Mouse (Mus musculus): ENCODE measurements around the gene Dvl2. TPM values are rescaled to one million over a fixed set of nuclear protein-coding genes. Genes with fewer than 3 reads are reported as not detected.

Dvl2 gene
- total and polyA plus RNA-seq, 2 experiments from 2014 or later, result 18.1 to 37.3 TPM

DNA sequence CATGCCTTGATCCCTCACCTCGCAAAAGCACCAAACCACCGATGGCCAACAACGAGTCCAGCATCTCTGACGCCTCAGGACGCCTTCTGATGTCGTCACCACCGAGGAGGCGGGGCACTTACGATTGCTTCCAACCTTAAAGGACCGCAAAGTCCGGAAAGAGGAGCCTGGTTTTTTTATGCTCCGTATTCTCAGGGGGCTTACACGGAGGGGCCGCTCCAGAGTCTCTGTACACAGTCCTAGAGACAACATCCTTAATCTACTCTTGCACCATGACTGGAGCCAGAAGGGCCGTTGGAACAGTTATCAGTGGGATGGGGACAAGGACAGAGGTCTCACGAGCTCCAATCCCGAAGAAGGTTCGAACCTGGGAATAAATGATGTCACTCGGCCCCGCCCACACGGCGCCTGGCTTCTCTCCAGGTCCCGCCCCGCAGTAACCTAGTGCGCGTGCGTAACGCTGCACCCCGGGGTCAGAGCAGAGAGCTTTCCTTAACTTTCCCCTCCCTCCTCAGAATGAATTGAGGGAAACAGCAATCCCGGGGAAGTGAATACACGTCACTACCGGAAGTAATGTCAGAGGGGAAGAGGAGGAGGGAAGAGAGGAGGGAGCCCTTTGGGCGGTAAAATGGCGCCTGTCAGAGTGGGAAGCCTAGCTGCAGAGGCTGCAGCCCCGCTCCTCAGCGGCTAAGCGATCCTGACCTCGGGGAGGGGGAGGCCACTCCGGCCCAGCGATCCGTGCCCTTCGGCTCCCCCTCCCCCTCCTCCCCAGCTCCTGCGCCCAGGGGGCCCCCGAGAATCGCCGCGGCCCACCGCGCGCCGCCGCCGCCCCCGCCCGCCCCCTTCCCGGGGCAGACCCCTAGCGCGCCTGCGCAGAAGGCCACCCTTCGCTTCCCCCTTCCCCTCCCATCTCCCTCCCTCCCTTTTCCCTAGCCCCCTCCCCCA lies 19.9 kb upstream of the Dvl2 start:
- peak overlapping the region; percentile 86 for H3K4me3 ChIP-seq (ENCODE audit: low read length)
- peaks cover 18% of the 10 kb centered on the region for H3K36me3 ChIP-seq (ENCODE audit: insufficient read depth, low read length)
- ATAC-seq (peak; percentile 97), DNase-seq (ENCODE audit: low spot score) (peak; percentile 98)
- peak overlapping the region; percentile 99 for H3K27ac ChIP-seq
- no peak for TF ChIP-seq CTCF (IDR thresholded peaks at IDR 0.05; ENCODE audit: low read depth)
- peaks cover 13% of the 10 kb centered on the region for H3K4me1 ChIP-seq (ENCODE audit: insufficient read depth, low read length)
- H3K9ac ChIP-seq (replicated peaks; ENCODE audit: low read length), result peak overlapping the region; percentile 92
- WGBS, result 0% methylated on average over 45 of the region's 60 CpGs
- no peaks in the 10 kb centered on the region for H3K9me3 ChIP-seq (ENCODE audit: low read length)
- no peaks in the 10 kb centered on the region for H3K27me3 ChIP-seq (ENCODE audit: insufficient read depth, low read length)
- peak overlapping the region; percentile 91 for H3K4me2 ChIP-seq (ENCODE audit: low read depth, low read length)

- no peak for ATAC-seq
- Histone ChIP-seq H3K36me3 (ENCODE audit: insufficient read depth, low read length) (peaks cover 17% of the 10 kb centered on the region), H3K4me1 (ENCODE audit: insufficient read depth, low read length) (peaks cover 13% of the 10 kb centered on the region), H3K27me3 (ENCODE audit: insufficient read depth, low read length) (no peaks in the 10 kb centered on the region), H3K4me2 (ENCODE audit: low read depth, low read length) (peak within 1 kb of the TSS; percentile 91), H3K4me3 (ENCODE audit: low read length) (peak within 1 kb of the TSS; percentile 86), H3K9me3 (ENCODE audit: low read length) (no peaks in the 10 kb centered on the region), H3K27ac (peak within 1 kb of the TSS; percentile 99), H3K9ac (replicated peaks; ENCODE audit: low read length) (peak within 1 kb of the TSS; percentile 92)
- no peak for TF ChIP-seq CTCF (IDR thresholded peaks at IDR 0.05; ENCODE audit: low read depth)
- peak; percentile 27 for DNase-seq (ENCODE audit: low spot score)
- 0% methylated on average over 28 of the region's 43 CpGs for WGBS
Observed at GRCm38 (mm10) chr11:69981141-69981762, 19.1 kb upstream of the Dvl2 start, which contains the start of gene Ctdnep1. TSS of gene Ctdnep1 (plus strand) at chr11:69981156.

DNA sequence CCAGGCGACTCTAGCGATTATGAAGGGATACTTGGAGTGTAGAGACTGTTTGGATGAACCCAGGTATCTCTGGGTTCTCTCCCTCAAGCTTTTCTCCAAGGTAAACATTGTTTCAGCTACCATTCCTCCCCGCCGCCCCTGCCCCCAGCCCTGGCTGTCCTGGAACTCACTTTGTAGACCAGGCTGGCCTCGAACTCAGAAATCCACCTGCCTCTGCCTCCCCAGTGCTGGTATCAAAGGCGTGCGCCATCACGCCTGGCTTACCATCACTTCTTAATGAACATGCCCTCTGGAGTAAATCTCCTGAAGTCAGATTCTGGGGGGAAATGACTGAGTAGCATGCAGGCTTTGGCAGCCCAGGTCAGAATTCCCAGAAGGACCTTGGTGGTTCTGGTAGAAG lies 18.2 kb upstream of the Dvl2 start, which contains the start of gene Elp5:
Gene Elp5, minus strand, starts transcription at position 293 of the 400 bp plus-strand sequence.
- H3K4me1 ChIP-seq (ENCODE audit: insufficient read depth, low read length), result peaks cover 13% of the 10 kb centered on the region
- H3K27me3 ChIP-seq (ENCODE audit: insufficient read depth, low read length), result no peaks in the 10 kb centered on the region
- H3K4me3 ChIP-seq (ENCODE audit: low read length), result peak within 1 kb of the TSS; percentile 86
- H3K36me3 ChIP-seq (ENCODE audit: insufficient read depth, low read length), result peaks cover 17% of the 10 kb centered on the region
- H3K9me3 ChIP-seq (ENCODE audit: low read length), result no peaks in the 10 kb centered on the region
- H3K27ac ChIP-seq, result peak within 1 kb of the TSS; percentile 99
- H3K9ac ChIP-seq (replicated peaks; ENCODE audit: low read length), result peak within 1 kb of the TSS; percentile 92
- 56% methylated on average over 8 of the region's 8 CpGs for WGBS
- DNase-seq (ENCODE audit: low spot score), result no peak
- no peak for ATAC-seq
- peak within 1 kb of the TSS; percentile 91 for H3K4me2 ChIP-seq (ENCODE audit: low read depth, low read length)
- no peak for TF ChIP-seq CTCF (IDR thresholded peaks at IDR 0.05; ENCODE audit: low read depth)

GRCm38 (mm10) chr11:69982877-69983276 lies 17.5 kb upstream of the Dvl2 start:
- DNase-seq (ENCODE audit: low spot score) (no peak), ATAC-seq (no peak)
- Histone ChIP-seq H3K4me2 (ENCODE audit: low read depth, low read length) (peak overlapping the region; percentile 91), H3K4me1 (ENCODE audit: insufficient read depth, low read length) (peaks cover 13% of the 10 kb centered on the region), H3K9ac (replicated peaks; ENCODE audit: low read length) (peak overlapping the region; percentile 92; the same call in 1 of the 2 replicates), H3K36me3 (ENCODE audit: insufficient read depth, low read length) (peaks cover 22% of the 10 kb centered on the region), H3K9me3 (ENCODE audit: low read length) (no peaks in the 10 kb centered on the region), H3K4me3 (ENCODE audit: low read length) (0 out of 2 replicates have a peak overlapping the region, but pooled peaks have one; percentile 5), H3K27ac (no peak overlapping the region), H3K27me3 (ENCODE audit: insufficient read depth, low read length) (no peaks in the 10 kb centered on the region)
- 16% methylated on average over 5 of the region's 5 CpGs for WGBS
- no peak for TF ChIP-seq CTCF (IDR thresholded peaks at IDR 0.05; ENCODE audit: low read depth)

- WGBS, result 87% methylated on average over 4 of the region's 4 CpGs
- no peak for ATAC-seq
- DNase-seq (ENCODE audit: low spot score), result no peak
- H3K4me3 ChIP-seq (ENCODE audit: low read length), result no peak overlapping the region
- peak overlapping the region; percentile 91 for H3K4me2 ChIP-seq (ENCODE audit: low read depth, low read length)
- H3K9me3 ChIP-seq (ENCODE audit: low read length), result no peaks in the 10 kb centered on the region
- no peaks in the 10 kb centered on the region for H3K27me3 ChIP-seq (ENCODE audit: insufficient read depth, low read length)
- peaks cover 13% of the 10 kb centered on the region for H3K4me1 ChIP-seq (ENCODE audit: insufficient read depth, low read length)
- TF ChIP-seq CTCF (IDR thresholded peaks at IDR 0.05; ENCODE audit: low read depth), result no peak
- H3K9ac ChIP-seq (replicated peaks; ENCODE audit: low read length), result 0 out of 2 replicates have a peak overlapping the region, but pooled peaks have one; percentile 92
- no peak overlapping the region for H3K27ac ChIP-seq
- H3K36me3 ChIP-seq (ENCODE audit: insufficient read depth, low read length), result peaks cover 27% of the 10 kb centered on the region
Observed at GRCm38 (mm10) chr11:69983377-69983776, 17.0 kb upstream of the Dvl2 start.

GRCm38 (mm10) chr11:69984431-69984830 lies 16.0 kb upstream of the Dvl2 start:
- peaks cover 38% of the 10 kb centered on the region for H3K36me3 ChIP-seq (ENCODE audit: insufficient read depth, low read length)
- 89% methylated on average over 8 of the region's 8 CpGs for WGBS

More at GRCm38 (mm10) chr11:69984431-69984830, 16.0 kb upstream of the Dvl2 start:
- H3K4me3 ChIP-seq (ENCODE audit: low read length), result no peak overlapping the region
- no peaks in the 10 kb centered on the region for H3K9me3 ChIP-seq (ENCODE audit: low read length)
- no peak overlapping the region for H3K4me2 ChIP-seq (ENCODE audit: low read depth, low read length)
- no peaks in the 10 kb centered on the region for H3K27me3 ChIP-seq (ENCODE audit: insufficient read depth, low read length)
- peaks cover 13% of the 10 kb centered on the region for H3K4me1 ChIP-seq (ENCODE audit: insufficient read depth, low read length)
- no peak overlapping the region for H3K27ac ChIP-seq
- no peak overlapping the region for H3K9ac ChIP-seq (replicated peaks; ENCODE audit: low read length)
- ATAC-seq (no peak), DNase-seq (ENCODE audit: low spot score) (no peak)
- no peak for TF ChIP-seq CTCF (IDR thresholded peaks at IDR 0.05; ENCODE audit: low read depth)
